Mouse (Mus musculus) 3T3-L1 (cell line): ENCODE data around the gene Cited2.

Experiments
- DNase-seq: peaks from one replicate; pipeline ENCODE4 v3.0.0-alpha.2; 2015; ENCODE audit warnings: low read depth, low spot score

Cited2 gene

GRCm38 (mm10) chr10:17723871-17724741 is 1.1 kb downstream of the Cited2 start:
- DNase-seq, result peak; percentile 65

- peak; percentile 47 for DNase-seq
Measured at GRCm38 (mm10) chr10:17725037-17725584, 2.1 kb downstream of the Cited2 start.

- peak; percentile 38 for DNase-seq
Measured at GRCm38 (mm10) chr10:17725644-17726372, 2.8 kb downstream of the Cited2 start.

- DNase-seq, result peak; percentile 40
Measured at GRCm38 (mm10) chr10:17726373-17726720, 3.3 kb downstream of the Cited2 start.

- DNase-seq, result peak; percentile 67
Measured at GRCm38 (mm10) chr10:17727161-17727925, 4.3 kb downstream of the Cited2 start.

- DNase-seq, result peak; percentile 82
Measured at GRCm38 (mm10) chr10:17727926-17728279, 4.9 kb downstream of the Cited2 start.

GRCm38 (mm10) chr10:17728711-17729110 is 5.7 kb downstream of the Cited2 start:
- no peak for DNase-seq

GRCm38 (mm10) chr10:17729476-17729875 is 6.5 kb downstream of the Cited2 start:
- no peak for DNase-seq

GRCm38 (mm10) chr10:17733057-17733456 is 10.0 kb downstream of the Cited2 start:
- peak; percentile 91 for DNase-seq

GRCm38 (mm10) chr10:17742581-17742980 is 19.6 kb downstream of the Cited2 start:
- DNase-seq, result no peak

- no peak for DNase-seq
Measured at GRCm38 (mm10) chr10:17752478-17752877, 29.5 kb downstream of the Cited2 start.

GRCm38 (mm10) chr10:17759772-17760171 is 36.8 kb downstream of the Cited2 start:
- peak; percentile 46 for DNase-seq

GRCm38 (mm10) chr10:17760750-17761613 is 38.0 kb downstream of the Cited2 start:
- DNase-seq, result peak; percentile 56

GRCm38 (mm10) chr10:17761652-17762051 is 38.6 kb downstream of the Cited2 start:
- DNase-seq, result no peak

- peak; percentile 72 for DNase-seq
Measured at GRCm38 (mm10) chr10:17762946-17763345, 39.9 kb downstream of the Cited2 start.

- DNase-seq, result peak; percentile 43
Measured at GRCm38 (mm10) chr10:17769856-17770255, 46.8 kb downstream of the Cited2 start.

- DNase-seq, result no peak
Measured at GRCm38 (mm10) chr10:17772364-17772763, 49.3 kb downstream of the Cited2 start.

GRCm38 (mm10) chr10:17774366-17774765 is 51.3 kb downstream of the Cited2 start:
- no peak for DNase-seq

GRCm38 (mm10) chr10:17775079-17775478 is 52.1 kb downstream of the Cited2 start:
- DNase-seq, result peak; percentile 73
